Mouse (Mus musculus): ENCODE results near the gene Smpdl3b. TPM values are rescaled to one million over a fixed set of nuclear protein-coding genes. Genes with fewer than 3 reads are reported as not detected.
A peak's percentile ranks its signal among the peaks of the same experiment; 100 is the strongest.
"Not testable (repeated sequence)": the region's sequence is repeated elsewhere in the genome, so short reads cannot be mapped to it uniquely, and the experiment has no call there.

Smpdl3b gene
- polyA plus RNA-seq, 1 experiment from 2014 or later: 1.7 TPM

- 94% methylated on average over 9 of the region's 9 CpGs for WGBS
- H3K27ac ChIP-seq (ENCODE audit: low read depth, low read length): no peak overlapping the region
- no peaks in the 10 kb centered on the region for H3K27me3 ChIP-seq (ENCODE audit: control insufficient read depth, insufficient read depth, low read length)
- ATAC-seq (ENCODE audit: low FRiP score) (no peak), DNase-seq (ENCODE audit: low spot score) (no peak)
- peaks cover 18% of the 10 kb centered on the region for H3K36me3 ChIP-seq (ENCODE audit: control insufficient read depth, insufficient read depth, low read length)
- no peak overlapping the region for H3K4me2 ChIP-seq (replicated peaks; ENCODE audit: low read depth, low read length)
- no peaks in the 10 kb centered on the region for H3K9me3 ChIP-seq (ENCODE audit: control insufficient read depth, low read length)
- no peak overlapping the region for H3K4me3 ChIP-seq (ENCODE audit: low read depth, low read length)
- H3K9ac ChIP-seq (ENCODE audit: low read depth, low read length): no peak overlapping the region
- no peaks in the 10 kb centered on the region for H3K4me1 ChIP-seq (replicated peaks; ENCODE audit: control insufficient read depth, insufficient read depth, low read length)
Measured at GRCm38 (mm10) chr4:132771776-132772175, 14.7 kb upstream of the Smpdl3b start.

GRCm38 (mm10) chr4:132767914-132768876 lies 11.1 kb upstream of the Smpdl3b start, which contains the start of gene Rpa2:
TSS of gene Rpa2 (plus strand) at chr4:132768332.
- Histone ChIP-seq H3K4me2 (replicated peaks; ENCODE audit: low read depth, low read length) (peak within 1 kb of the TSS; percentile 78), H3K9me3 (ENCODE audit: control insufficient read depth, low read length) (no peaks in the 10 kb centered on the region), H3K27me3 (ENCODE audit: control insufficient read depth, insufficient read depth, low read length) (no peaks in the 10 kb centered on the region), H3K36me3 (ENCODE audit: control insufficient read depth, insufficient read depth, low read length) (peaks cover 6% of the 10 kb centered on the region), H3K27ac (ENCODE audit: low read depth, low read length) (peak within 1 kb of the TSS; percentile 30; the same call in 1 of the 2 replicates), H3K4me3 (ENCODE audit: low read depth, low read length) (peak within 1 kb of the TSS; percentile 85), H3K9ac (ENCODE audit: low read depth, low read length) (peak within 1 kb of the TSS; percentile 75), H3K4me1 (replicated peaks; ENCODE audit: control insufficient read depth, insufficient read depth, low read length) (no peaks in the 10 kb centered on the region)
- WGBS: under 1% methylated on average over 71 of the region's 71 CpGs
- peak; percentile 98 for ATAC-seq (ENCODE audit: low FRiP score)
- peak; percentile 99 for DNase-seq (ENCODE audit: low spot score)

- not testable (repeated sequence) for H3K9ac ChIP-seq (ENCODE audit: low read depth, low read length); ATAC-seq (ENCODE audit: low FRiP score); H3K27me3 ChIP-seq (ENCODE audit: control insufficient read depth, insufficient read depth, low read length); H3K4me1 ChIP-seq (replicated peaks; ENCODE audit: control insufficient read depth, insufficient read depth, low read length); H3K36me3 ChIP-seq (ENCODE audit: control insufficient read depth, insufficient read depth, low read length); H3K9me3 ChIP-seq (ENCODE audit: control insufficient read depth, low read length); H3K4me3 ChIP-seq (ENCODE audit: low read depth, low read length); H3K27ac ChIP-seq (ENCODE audit: low read depth, low read length); DNase-seq (ENCODE audit: low spot score); H3K4me2 ChIP-seq (replicated peaks; ENCODE audit: low read depth, low read length)
- WGBS: 82% methylated on average over 3 of the region's 3 CpGs
Measured at GRCm38 (mm10) chr4:132763125-132763524, 6.1 kb upstream of the Smpdl3b start.

GRCm38 (mm10) chr4:132762602-132763001 lies 5.5 kb upstream of the Smpdl3b start:
- no peaks in the 10 kb centered on the region for H3K4me1 ChIP-seq (replicated peaks; ENCODE audit: control insufficient read depth, insufficient read depth, low read length)
- H3K27ac ChIP-seq (ENCODE audit: low read depth, low read length): no peak overlapping the region
- H3K4me3 ChIP-seq (ENCODE audit: low read depth, low read length): no peak overlapping the region
- no peaks in the 10 kb centered on the region for H3K36me3 ChIP-seq (ENCODE audit: control insufficient read depth, insufficient read depth, low read length)
- H3K4me2 ChIP-seq (replicated peaks; ENCODE audit: low read depth, low read length): no peak overlapping the region
- ATAC-seq (ENCODE audit: low FRiP score) (no peak), DNase-seq (ENCODE audit: low spot score) (no peak)
- 79% methylated on average over 6 of the region's 6 CpGs for WGBS
- H3K9me3 ChIP-seq (ENCODE audit: control insufficient read depth, low read length): no peaks in the 10 kb centered on the region
- H3K27me3 ChIP-seq (ENCODE audit: control insufficient read depth, insufficient read depth, low read length): no peaks in the 10 kb centered on the region; the same call in 1 of the 2 replicates
- no peak overlapping the region for H3K9ac ChIP-seq (ENCODE audit: low read depth, low read length)

GRCm38 (mm10) chr4:132760296-132760695 lies 3.2 kb upstream of the Smpdl3b start:
- no peak for ATAC-seq (ENCODE audit: low FRiP score)
- no peak overlapping the region for H3K27ac ChIP-seq (ENCODE audit: low read depth, low read length)

GRCm38 (mm10) chr4:132757633-132758351 lies 740 bp upstream of the Smpdl3b start:
- WGBS: 85% methylated on average over 7 of the region's 7 CpGs
- Histone ChIP-seq H3K4me3 (ENCODE audit: low read depth, low read length) (no peak overlapping the region), H3K27me3 (ENCODE audit: control insufficient read depth, insufficient read depth, low read length) (peaks cover 4% of the 10 kb centered on the region; the same call in 1 of the 2 replicates), H3K4me1 (replicated peaks; ENCODE audit: control insufficient read depth, insufficient read depth, low read length) (no peaks in the 10 kb centered on the region), H3K9ac (ENCODE audit: low read depth, low read length) (no peak overlapping the region), H3K9me3 (ENCODE audit: control insufficient read depth, low read length) (no peaks in the 10 kb centered on the region), H3K4me2 (replicated peaks; ENCODE audit: low read depth, low read length) (no peak overlapping the region), H3K36me3 (ENCODE audit: control insufficient read depth, insufficient read depth, low read length) (no peaks in the 10 kb centered on the region), H3K27ac (ENCODE audit: low read depth, low read length) (no peak overlapping the region)
- DNase-seq (ENCODE audit: low spot score): no peak
- ATAC-seq (ENCODE audit: low FRiP score): no peak

More at GRCm38 (mm10) chr4:132760296-132760695, 3.2 kb upstream of the Smpdl3b start:
- Histone ChIP-seq H3K36me3 (ENCODE audit: control insufficient read depth, insufficient read depth, low read length) (no peaks in the 10 kb centered on the region), H3K4me2 (replicated peaks; ENCODE audit: low read depth, low read length) (no peak overlapping the region), H3K9me3 (ENCODE audit: control insufficient read depth, low read length) (no peaks in the 10 kb centered on the region), H3K4me1 (replicated peaks; ENCODE audit: control insufficient read depth, insufficient read depth, low read length) (no peaks in the 10 kb centered on the region), H3K27me3 (ENCODE audit: control insufficient read depth, insufficient read depth, low read length) (peaks cover 4% of the 10 kb centered on the region; the same call in 1 of the 2 replicates), H3K9ac (ENCODE audit: low read depth, low read length) (no peak overlapping the region), H3K4me3 (ENCODE audit: low read depth, low read length) (no peak overlapping the region)
- 83% methylated on average over 3 of the region's 3 CpGs for WGBS
- no peak for DNase-seq (ENCODE audit: low spot score)

- Histone ChIP-seq H3K4me2 (replicated peaks; ENCODE audit: low read depth, low read length) (no peak overlapping the region), H3K9me3 (ENCODE audit: control insufficient read depth, low read length) (no peaks in the 10 kb centered on the region), H3K36me3 (ENCODE audit: control insufficient read depth, insufficient read depth, low read length) (no peaks in the 10 kb centered on the region), H3K4me1 (replicated peaks; ENCODE audit: control insufficient read depth, insufficient read depth, low read length) (no peaks in the 10 kb centered on the region), H3K9ac (ENCODE audit: low read depth, low read length) (no peak overlapping the region), H3K27ac (ENCODE audit: low read depth, low read length) (no peak overlapping the region), H3K4me3 (ENCODE audit: low read depth, low read length) (no peak overlapping the region), H3K27me3 (ENCODE audit: control insufficient read depth, insufficient read depth, low read length) (peaks cover 4% of the 10 kb centered on the region; the same call in 1 of the 2 replicates)
- no peak for DNase-seq (ENCODE audit: low spot score)
- no peak for ATAC-seq (ENCODE audit: low FRiP score)
- WGBS: 77% methylated on average over 6 of the region's 6 CpGs
Measured at GRCm38 (mm10) chr4:132752992-132753391, 4.1 kb downstream of the Smpdl3b start.

GRCm38 (mm10) chr4:132749258-132749982 lies 7.6 kb downstream of the Smpdl3b start:
- H3K9me3 ChIP-seq (ENCODE audit: control insufficient read depth, low read length): no peaks in the 10 kb centered on the region
- no peak overlapping the region for H3K4me3 ChIP-seq (ENCODE audit: low read depth, low read length)
- H3K27me3 ChIP-seq (ENCODE audit: control insufficient read depth, insufficient read depth, low read length): no peaks in the 10 kb centered on the region
- no peak overlapping the region for H3K4me2 ChIP-seq (replicated peaks; ENCODE audit: low read depth, low read length)
- no peaks in the 10 kb centered on the region for H3K4me1 ChIP-seq (replicated peaks; ENCODE audit: control insufficient read depth, insufficient read depth, low read length)
- H3K36me3 ChIP-seq (ENCODE audit: control insufficient read depth, insufficient read depth, low read length): no peaks in the 10 kb centered on the region
- ATAC-seq (ENCODE audit: low FRiP score): no peak
- WGBS: 86% methylated on average over 6 of the region's 6 CpGs
- H3K9ac ChIP-seq (ENCODE audit: low read depth, low read length): no peak overlapping the region
- no peak for DNase-seq (ENCODE audit: low spot score)
- H3K27ac ChIP-seq (ENCODE audit: low read depth, low read length): no peak overlapping the region
